Mouse (Mus musculus) kidney, postnatal 0 days (tissue): ENCODE measurements at regions not wholly inside any gene's neighbourhood (a gene's known extent, or its start where the extent isn't known, plus 50 kb on each side); places are given as distances from the start of the nearest gene placed in this dataset.

Experiments
- ATAC-seq: fragments of 200-750 bp; cut with Nextera tagmentation; replicated peaks from 2 replicates; pipeline ENCODE4 v1.8.0; 2017; ENCODE audit warnings: low read depth, moderate number of reproducible peaks, moderate TSS enrichment, moderate library complexity; ENCODE audit not compliant: low FRiP score
- DNase-seq: peaks from one replicate; pipeline ENCODE4 v3.0.0-alpha.2; 2016; ENCODE audit warnings: low spot score
- H3K27ac ChIP-seq: fragments of 300-500 bp; sonication (generic); 2 replicates; pipeline ENCODE4 v1.5.1; 2014; ENCODE audit warnings: mild to moderate bottlenecking
- H3K27me3 ChIP-seq: fragments of 300-500 bp; sonication (generic); 2 replicates; pipeline ENCODE4 v1.6.1; 2014; ENCODE audit warnings: low read length, mixed read lengths; ENCODE audit not compliant: insufficient read depth
- H3K36me3 ChIP-seq: fragments of 300-500 bp; sonication (generic); 2 replicates; pipeline ENCODE4 v1.6.1; 2014; ENCODE audit warnings: low read length, mixed read lengths; ENCODE audit not compliant: insufficient read depth
- H3K4me1 ChIP-seq: fragments of 300-500 bp; sonication (generic); replicated peaks from 2 replicates; pipeline ENCODE4 v1.6.1; 2014; ENCODE audit warnings: antibody characterized with exemption, low read length, mixed read lengths; ENCODE audit not compliant: insufficient read depth
- H3K4me2 ChIP-seq: fragments of 300-500 bp; sonication (generic); 2 replicates; pipeline ENCODE4 v1.6.1; 2014; ENCODE audit warnings: mild to moderate bottlenecking, low read length, moderate library complexity, mixed read lengths
- H3K4me3 ChIP-seq: fragments of 300-500 bp; sonication (generic); replicated peaks from 2 replicates; pipeline ENCODE4 v1.5.1; 2014; ENCODE audit warnings: low read depth, low read length
- H3K9ac ChIP-seq: fragments of 300-500 bp; sonication (generic); 2 replicates; pipeline ENCODE4 v1.6.1; 2014; ENCODE audit warnings: low read depth, low read length
- H3K9me3 ChIP-seq: fragments of 300-500 bp; sonication (generic); replicated peaks from 2 replicates; pipeline ENCODE4 v1.6.1; 2016; ENCODE audit warnings: low read length, inconsistent platforms, mixed read lengths
- CTCF ChIP-seq: IDR thresholded peaks from 2 replicates; pipeline ENCODE4 v1.5.1; 2016; ENCODE audit warnings: antibody characterized with exemption, low read depth, mild to moderate bottlenecking, moderate library complexity
- WGBS: fragments of 180-500 bp; shearing (Covaris S2); extraction: QIAGEN DNeasy Blood & Tissue Kit; methylation state at CpG from one replicate; pipeline ENCODE4 v1.1.7; 2014; 5-methylcytosine and 5-hydroxymethylcytosine counted together

GRCm38 (mm10) chr11:71447841-71448745 lies 217.6 kb upstream of the Nlrp1b start:
- no peak for TF ChIP-seq CTCF
- Histone ChIP-seq H3K4me2 (no peak overlapping the region), H3K4me1 (no peaks in the 10 kb centered on the region), H3K9me3 (no peaks in the 10 kb centered on the region), H3K9ac (no peak overlapping the region), H3K27me3 (no peaks in the 10 kb centered on the region), H3K36me3 (no peaks in the 10 kb centered on the region), H3K27ac (no peak overlapping the region), H3K4me3 (no peak overlapping the region)
- ATAC-seq: no peak
- 54% methylated on average over 10 of the region's 10 CpGs for WGBS
- DNase-seq: peak; percentile 4

- H3K27me3 ChIP-seq: no peaks in the 10 kb centered on the region
- no peaks in the 10 kb centered on the region for H3K9me3 ChIP-seq
- H3K9ac ChIP-seq: no peak overlapping the region
- DNase-seq (peak; percentile 10), ATAC-seq (no peak)
- TF ChIP-seq CTCF: peak; percentile 55
- H3K27ac ChIP-seq: no peak overlapping the region
- no peak overlapping the region for H3K4me2 ChIP-seq
- WGBS: 70% methylated on average over 3 of the region's 3 CpGs
- no peaks in the 10 kb centered on the region for H3K4me1 ChIP-seq
- no peak overlapping the region for H3K4me3 ChIP-seq
- H3K36me3 ChIP-seq: no peaks in the 10 kb centered on the region
Observed at GRCm38 (mm10) chr11:71480094-71480493, 249.6 kb upstream of the Nlrp1b start.

DNA sequence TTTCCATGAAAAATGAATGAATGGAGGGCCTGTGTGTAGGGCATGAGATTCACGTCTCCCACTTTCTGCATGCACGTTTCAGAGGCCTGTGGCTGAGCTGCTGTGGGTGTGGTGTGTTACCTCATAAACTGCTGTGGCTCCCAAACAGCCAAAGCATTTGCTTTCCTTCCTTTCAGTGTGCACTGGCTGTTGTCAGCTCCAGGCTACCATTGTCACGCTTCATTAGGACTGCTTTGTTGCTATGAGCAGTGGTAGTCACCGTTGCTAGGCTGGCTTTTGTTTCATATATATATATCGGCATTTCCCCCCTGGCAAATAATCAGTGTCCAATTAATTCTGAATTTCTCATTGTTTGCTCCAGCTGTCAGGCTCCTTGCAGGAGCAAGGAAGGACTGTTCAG lies 251.9 kb upstream of the Wscd1 start:
- no peaks in the 10 kb centered on the region for H3K27me3 ChIP-seq
- H3K4me1 ChIP-seq: no peaks in the 10 kb centered on the region
- TF ChIP-seq CTCF: no peak
- ATAC-seq: no peak
- H3K9ac ChIP-seq: no peak overlapping the region
- no peak overlapping the region for H3K27ac ChIP-seq
- no peaks in the 10 kb centered on the region for H3K36me3 ChIP-seq
- H3K4me2 ChIP-seq: no peak overlapping the region
- WGBS: 35% methylated on average over 5 of the region's 5 CpGs
- peak; percentile 7 for DNase-seq
- H3K4me3 ChIP-seq: no peak overlapping the region
- no peaks in the 10 kb centered on the region for H3K9me3 ChIP-seq

DNA sequence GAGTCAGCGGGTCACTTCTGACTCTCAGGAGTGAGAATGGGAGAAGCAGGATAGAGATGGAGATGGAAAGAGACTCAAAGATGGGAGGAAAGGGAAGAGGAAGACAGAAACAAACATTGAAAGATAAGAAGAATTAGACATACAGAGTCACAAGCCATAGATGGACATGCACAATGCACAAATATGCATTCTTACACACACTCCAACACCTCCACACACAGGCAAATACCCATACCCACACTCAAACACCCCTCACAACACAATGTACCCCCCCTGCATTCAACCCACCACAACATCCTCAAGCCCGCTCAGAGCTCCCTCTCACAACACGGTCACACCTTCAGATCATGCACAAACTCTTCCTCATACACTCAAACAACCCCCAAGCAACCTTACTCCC lies 251.4 kb upstream of the Wscd1 start:
- WGBS: 74% methylated on average over 3 of the region's 3 CpGs
- Histone ChIP-seq H3K9ac (no peak overlapping the region), H3K4me1 (no peaks in the 10 kb centered on the region), H3K27ac (no peak overlapping the region), H3K4me3 (no peak overlapping the region), H3K9me3 (no peaks in the 10 kb centered on the region), H3K4me2 (no peak overlapping the region), H3K36me3 (no peaks in the 10 kb centered on the region), H3K27me3 (no peaks in the 10 kb centered on the region)
- no peak for DNase-seq
- ATAC-seq: no peak
- no peak for TF ChIP-seq CTCF

GRCm38 (mm10) chr11:71502156-71502555 lies 247.6 kb upstream of the Wscd1 start:
- H3K4me3 ChIP-seq: no peak overlapping the region
- WGBS: 72% methylated on average over 3 of the region's 3 CpGs
- DNase-seq: no peak
- H3K4me1 ChIP-seq: no peaks in the 10 kb centered on the region
- no peak for ATAC-seq
- no peaks in the 10 kb centered on the region for H3K36me3 ChIP-seq
- no peak overlapping the region for H3K4me2 ChIP-seq
- no peaks in the 10 kb centered on the region for H3K9me3 ChIP-seq
- no peaks in the 10 kb centered on the region for H3K27me3 ChIP-seq
- H3K27ac ChIP-seq: no peak overlapping the region
- H3K9ac ChIP-seq: no peak overlapping the region
- TF ChIP-seq CTCF: no peak

DNA sequence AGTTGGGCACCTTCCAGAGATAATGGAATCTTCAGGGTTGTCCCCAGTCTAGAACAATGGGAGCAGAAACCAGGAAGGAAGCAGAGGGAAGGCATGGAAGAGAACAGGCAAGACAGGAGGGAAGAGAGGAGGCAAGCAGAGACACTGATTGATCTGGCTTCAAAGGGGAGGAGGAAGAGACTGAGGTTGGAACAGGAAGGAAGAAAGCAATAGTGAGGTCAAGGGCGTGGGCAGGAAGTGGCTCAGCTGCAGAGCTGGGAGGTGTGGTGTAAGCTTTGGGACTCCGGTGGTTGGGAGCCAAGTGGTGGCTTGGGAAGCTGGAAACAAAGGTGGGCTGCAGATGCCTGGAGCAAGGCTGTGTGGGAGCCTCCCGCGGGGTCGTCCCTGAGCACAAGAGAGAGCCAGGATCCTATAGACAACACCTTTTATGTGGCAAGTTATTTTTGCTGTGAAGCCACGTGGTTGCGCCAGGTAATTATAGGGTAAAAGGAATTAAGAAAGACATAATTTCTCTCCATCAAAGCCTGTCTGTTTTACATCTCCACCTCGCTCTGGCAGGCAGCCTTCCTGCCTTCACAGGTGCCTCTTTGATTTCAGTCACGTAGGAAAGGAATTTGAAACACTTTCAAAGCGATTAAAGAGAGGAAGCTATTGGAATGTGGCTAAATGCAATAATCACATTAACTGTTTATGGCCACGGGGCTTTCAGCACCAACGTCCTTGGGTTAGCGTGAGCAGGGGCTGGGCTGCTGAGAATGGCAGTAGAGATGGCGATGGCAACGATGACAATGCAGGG lies 237.3 kb upstream of the Wscd1 start:
- H3K4me2 ChIP-seq: no peak overlapping the region
- ATAC-seq: peak; percentile 61; the same call in 1 of the 2 replicates

More for the DNA sequence above, 237.3 kb upstream of the Wscd1 start:
- H3K9me3 ChIP-seq: no peaks in the 10 kb centered on the region
- no peaks in the 10 kb centered on the region for H3K36me3 ChIP-seq
- no peaks in the 10 kb centered on the region for H3K27me3 ChIP-seq
- 0 out of 2 replicates have a peak overlapping the region, but pooled peaks have one; percentile 13 for H3K27ac ChIP-seq
- H3K4me1 ChIP-seq: peaks cover 17% of the 10 kb centered on the region; the same call in 1 of the 2 replicates
- WGBS: 40% methylated on average over 15 of the region's 15 CpGs
- no peak for TF ChIP-seq CTCF
- no peak overlapping the region for H3K4me3 ChIP-seq
- peak; percentile 24 for DNase-seq
- no peak overlapping the region for H3K9ac ChIP-seq
